Mouse (Mus musculus): Measurements from ENCODE around the gene Col26a1. TPM values are rescaled to one million over a fixed set of nuclear protein-coding genes. Genes with fewer than 3 reads are reported as not detected.
"Not testable (repeated sequence)": the region's sequence is repeated elsewhere in the genome, so short reads cannot be mapped to it uniquely, and the experiment has no call there.

Gene Col26a1
- polyA plus RNA-seq, 1 experiment: 1.00 TPM

DNA sequence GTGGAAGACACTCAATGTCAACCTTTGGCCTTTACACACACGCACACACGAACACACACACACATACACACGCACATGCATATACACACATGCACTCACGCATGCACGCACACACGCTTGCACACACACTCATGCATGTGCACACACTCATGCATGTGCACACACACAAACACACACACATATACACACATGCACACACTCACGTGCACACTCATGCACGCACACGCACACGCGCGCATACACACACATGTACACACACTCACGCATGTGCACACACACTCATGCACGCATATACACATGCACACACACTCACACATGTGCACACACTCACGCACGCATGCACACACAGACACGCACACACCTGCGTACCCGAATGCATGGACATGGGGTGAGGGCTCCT lies 130.9 kb downstream of the Col26a1 start:
- Histone ChIP-seq H3K79me2 (ENCODE audit: control insufficient read depth, insufficient read depth) (no peaks in the 10 kb centered on the region), H3ac (ENCODE audit: control insufficient read depth, insufficient read length) (no peak overlapping the region), H3K27me3 (ENCODE audit: control insufficient read depth, insufficient read depth, insufficient read length) (no peaks in the 10 kb centered on the region), H3K4me2 (ENCODE audit: low read depth) (no peak overlapping the region), H3K36me3 (ENCODE audit: control insufficient read depth, insufficient read depth) (no peaks in the 10 kb centered on the region), H3K4me3 (no peak overlapping the region)
- peak in 1 of 3 experiments; percentile 45 for TF ChIP-seq MYOG (IDR thresholded peaks at IDR 0.05; ENCODE audit: control insufficient read depth in 1 of 3, insufficient read depth in 1 of 3, insufficient read length in 2 of 3, low read depth in 2 of 3)
- no peak for TF ChIP-seq MAX (IDR thresholded peaks at IDR 0.05; ENCODE audit: low read depth)

DNA sequence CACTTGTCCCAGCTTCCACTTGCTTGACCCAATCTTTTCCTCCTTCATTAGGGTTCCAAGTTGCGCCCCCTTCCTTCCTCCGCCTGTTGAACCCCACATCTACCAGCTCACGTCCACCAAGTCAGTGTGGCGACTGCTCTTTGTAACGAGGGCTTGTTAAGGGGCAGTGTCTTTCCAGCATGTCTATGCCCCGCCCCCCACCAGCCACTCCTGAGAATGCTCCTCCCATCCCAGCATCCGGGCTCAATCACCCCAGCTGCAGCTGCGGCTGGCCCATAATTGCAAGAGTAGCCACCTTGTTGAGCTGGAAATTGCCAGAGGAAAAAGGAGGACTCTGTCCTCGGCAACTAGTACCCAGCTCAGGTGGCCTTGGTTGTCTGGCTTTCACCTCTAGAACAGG lies 136.4 kb downstream of the Col26a1 start:
- Histone ChIP-seq H3K79me2 (ENCODE audit: control insufficient read depth, insufficient read depth) (no peaks in the 10 kb centered on the region), H3K27me3 (ENCODE audit: control insufficient read depth, insufficient read depth, insufficient read length) (no peaks in the 10 kb centered on the region), H3K4me2 (ENCODE audit: low read depth) (no peak overlapping the region), H3ac (ENCODE audit: control insufficient read depth, insufficient read length) (no peak overlapping the region), H3K36me3 (ENCODE audit: control insufficient read depth, insufficient read depth) (no peaks in the 10 kb centered on the region), H3K4me3 (no peak overlapping the region)
- no peak for TF ChIP-seq MYOG (IDR thresholded peaks at IDR 0.05; ENCODE audit: control insufficient read depth in 1 of 3, insufficient read depth in 1 of 3, insufficient read length in 2 of 3, low read depth in 2 of 3)
- no peak for TF ChIP-seq USF1 (IDR thresholded peaks at IDR 0.05; ENCODE audit: low read depth)
- no peak for TF ChIP-seq SRF (IDR thresholded peaks at IDR 0.05; ENCODE audit: control insufficient read depth, insufficient read length, low read depth)
- no peak for TF ChIP-seq MAX (IDR thresholded peaks at IDR 0.05; ENCODE audit: low read depth)
- no peak for TF ChIP-seq POLR2A (IDR thresholded peaks at IDR 0.05; ENCODE audit: insufficient read length, low read depth)
- TF ChIP-seq REST (IDR thresholded peaks at IDR 0.05; ENCODE audit: insufficient read depth, insufficient read length): no peak
- TF ChIP-seq CEBPB (IDR thresholded peaks at IDR 0.05; ENCODE audit: insufficient read depth, poor library complexity, severe bottlenecking): no peak
- TF ChIP-seq E2F4 (IDR thresholded peaks at IDR 0.05; ENCODE audit: insufficient read depth): no peak
- TF ChIP-seq POLR2AphosphoS2 (IDR thresholded peaks at IDR 0.05; ENCODE audit: insufficient read length, low read depth): no peak
- TF ChIP-seq TCF3 (IDR thresholded peaks at IDR 0.05; ENCODE audit: insufficient read length, low read depth): no peak
- no peak for TF ChIP-seq MYOD1 (IDR thresholded peaks at IDR 0.05; ENCODE audit: control insufficient read depth in 1 of 3, insufficient read length in 2 of 3, low read depth in 2 of 3)
- no peak for TF ChIP-seq TCF12 (IDR thresholded peaks at IDR 0.05; ENCODE audit: insufficient read depth, poor library complexity, severe bottlenecking)

DNA sequence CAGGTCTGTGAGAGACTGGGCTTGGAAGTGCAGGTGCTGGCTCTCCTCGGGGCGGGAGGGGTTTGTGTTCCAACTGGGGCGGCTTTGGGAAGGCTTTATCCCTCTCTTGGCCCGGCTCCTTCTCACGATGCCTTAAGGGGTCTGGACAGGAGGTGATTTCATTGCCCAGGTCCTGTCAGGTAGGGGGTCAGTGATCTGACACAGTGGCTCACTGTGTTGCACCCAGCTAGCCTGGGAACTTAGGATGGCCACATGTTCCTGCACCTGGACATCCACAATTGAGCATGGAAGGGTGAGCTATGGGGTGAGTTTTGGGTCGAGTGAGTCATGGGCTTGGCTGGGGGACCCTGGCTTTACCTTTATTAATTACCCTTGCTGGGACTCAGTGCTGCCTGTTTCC lies 144.1 kb downstream of the Col26a1 start:
- Histone ChIP-seq H3K4me2 (ENCODE audit: low read depth) (no peak overlapping the region), H3ac (ENCODE audit: control insufficient read depth, insufficient read length) (no peak overlapping the region), H3K79me2 (ENCODE audit: control insufficient read depth, insufficient read depth) (no peaks in the 10 kb centered on the region), H3K36me3 (ENCODE audit: control insufficient read depth, insufficient read depth) (no peaks in the 10 kb centered on the region), H3K4me3 (no peak overlapping the region), H3K27me3 (ENCODE audit: control insufficient read depth, insufficient read depth, insufficient read length) (peaks cover 9% of the 10 kb centered on the region)
- no peak for TF ChIP-seq POLR2A (IDR thresholded peaks at IDR 0.05; ENCODE audit: insufficient read length, low read depth)

DNA sequence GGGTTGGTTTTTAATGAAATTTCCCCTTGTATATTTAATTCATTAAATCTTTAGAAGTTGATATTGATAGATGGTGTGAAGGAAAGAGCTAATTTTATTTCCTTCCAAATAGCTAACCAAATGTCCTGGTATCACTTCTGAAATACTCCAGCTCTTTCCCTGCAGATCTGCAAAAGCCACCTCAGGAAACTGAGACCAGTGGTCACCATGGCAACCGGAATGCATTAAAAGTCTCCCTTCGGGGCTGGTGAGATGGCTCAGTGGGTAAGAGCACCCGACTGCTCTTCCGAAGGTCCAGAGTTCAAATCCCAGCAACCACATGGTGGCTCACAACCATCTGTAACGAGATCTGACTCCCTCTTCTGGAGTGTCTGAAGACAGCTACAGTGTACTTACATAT lies 156.7 kb downstream of the Col26a1 start:
- H3ac ChIP-seq (ENCODE audit: control insufficient read depth, insufficient read length); H3K27me3 ChIP-seq (ENCODE audit: control insufficient read depth, insufficient read depth, insufficient read length); H3K4me3 ChIP-seq; H3K36me3 ChIP-seq (ENCODE audit: control insufficient read depth, insufficient read depth); H3K4me2 ChIP-seq (ENCODE audit: low read depth); H3K79me2 ChIP-seq (ENCODE audit: control insufficient read depth, insufficient read depth): not testable (repeated sequence)

DNA sequence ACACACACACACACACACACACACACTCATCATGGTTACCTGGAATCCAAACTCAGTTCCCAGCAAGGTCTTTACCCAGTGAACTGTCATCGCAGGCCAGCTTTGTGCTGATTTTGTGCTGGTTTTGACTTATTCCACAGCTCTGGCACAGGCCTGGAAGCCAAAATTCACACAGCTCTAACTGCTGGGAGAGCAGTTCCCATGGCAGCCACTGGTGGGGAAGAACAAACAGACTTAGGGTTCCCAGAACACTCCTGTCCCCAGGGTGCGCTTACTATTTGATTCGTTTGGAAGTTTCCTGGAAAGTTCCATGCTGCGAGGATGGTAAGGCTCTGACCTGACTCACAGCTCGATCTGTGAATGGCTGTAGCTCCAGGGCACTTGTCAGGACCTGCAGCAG lies 161.4 kb downstream of the Col26a1 start:
- Histone ChIP-seq H3K27me3 (ENCODE audit: control insufficient read depth, insufficient read depth, insufficient read length) (no peaks in the 10 kb centered on the region), H3K36me3 (ENCODE audit: control insufficient read depth, insufficient read depth) (no peaks in the 10 kb centered on the region), H3K4me3 (no peak overlapping the region), H3K79me2 (ENCODE audit: control insufficient read depth, insufficient read depth) (no peaks in the 10 kb centered on the region), H3K4me2 (ENCODE audit: low read depth) (no peak overlapping the region), H3ac (ENCODE audit: control insufficient read depth, insufficient read length) (no peak overlapping the region)
- TF ChIP-seq MAX (IDR thresholded peaks at IDR 0.05; ENCODE audit: low read depth) (no peak), CEBPB (IDR thresholded peaks at IDR 0.05; ENCODE audit: insufficient read depth, poor library complexity, severe bottlenecking) (no peak), MYOG (IDR thresholded peaks at IDR 0.05; ENCODE audit: control insufficient read depth in 1 of 3, insufficient read depth in 1 of 3, insufficient read length in 2 of 3, low read depth in 2 of 3) (no peak), E2F4 (IDR thresholded peaks at IDR 0.05; ENCODE audit: insufficient read depth) (no peak)

DNA sequence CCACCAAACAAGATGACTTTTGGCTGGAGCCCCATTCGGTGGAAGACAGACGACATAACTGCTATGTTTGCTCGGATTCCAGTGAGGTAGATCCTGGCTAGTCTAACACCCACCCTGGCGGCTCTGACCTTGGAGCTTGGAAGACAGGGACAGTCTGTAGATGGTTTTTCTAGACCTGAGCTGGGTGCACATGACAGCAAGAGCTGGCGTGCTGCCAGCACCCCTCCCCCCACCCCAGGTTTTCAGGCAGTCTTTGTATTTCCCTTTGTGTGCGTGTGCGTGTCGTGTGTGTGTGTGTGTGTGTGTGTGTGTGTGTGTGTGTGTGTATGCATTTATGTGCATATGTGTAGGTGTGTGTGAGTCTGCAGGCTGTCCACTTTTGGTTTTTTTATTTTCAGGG lies 164.4 kb downstream of the Col26a1 start:
- Histone ChIP-seq H3K27me3 (ENCODE audit: control insufficient read depth, insufficient read depth, insufficient read length) (no peaks in the 10 kb centered on the region), H3K79me2 (ENCODE audit: control insufficient read depth, insufficient read depth) (no peaks in the 10 kb centered on the region), H3K4me3 (no peak overlapping the region), H3K4me2 (ENCODE audit: low read depth) (no peak overlapping the region), H3ac (ENCODE audit: control insufficient read depth, insufficient read length) (no peak overlapping the region), H3K36me3 (ENCODE audit: control insufficient read depth, insufficient read depth) (no peaks in the 10 kb centered on the region)
- no peak for TF ChIP-seq POLR2AphosphoS2 (IDR thresholded peaks at IDR 0.05; ENCODE audit: insufficient read length, low read depth)
- no peak for TF ChIP-seq CEBPB (IDR thresholded peaks at IDR 0.05; ENCODE audit: insufficient read depth, poor library complexity, severe bottlenecking)
- no peak for TF ChIP-seq MYOD1 (IDR thresholded peaks at IDR 0.05; ENCODE audit: control insufficient read depth in 1 of 3, insufficient read length in 2 of 3, low read depth in 2 of 3)
- no peak for TF ChIP-seq REST (IDR thresholded peaks at IDR 0.05; ENCODE audit: insufficient read depth, insufficient read length)
- TF ChIP-seq POLR2A (IDR thresholded peaks at IDR 0.05; ENCODE audit: insufficient read length, low read depth): no peak

All from myocyte (in vitro differentiated cells).